Mouse (Mus musculus) ES-Bruce4 (cell line): ENCODE data around the gene Olfr517. TPM values are rescaled to one million over a fixed set of nuclear protein-coding genes. Genes with fewer than 3 reads are reported as not detected.

Source experiments
- H3K27ac ChIP-seq: 2 replicates; pipeline ENCODE4 v1.5.1; 2012; ENCODE audit warnings: low read length, inconsistent platforms; ENCODE audit not compliant: insufficient read depth
- H3K27me3 ChIP-seq: 2 replicates; pipeline ENCODE4 v1.6.1; 2012; ENCODE audit warnings: mild to moderate bottlenecking, low read length, inconsistent platforms; ENCODE audit not compliant: control insufficient read depth, poor library complexity, insufficient read depth, severe bottlenecking
- H3K36me3 ChIP-seq: 2 replicates; pipeline ENCODE4 v1.6.1; 2012; ENCODE audit warnings: inconsistent platforms, mild to moderate bottlenecking, low read length, moderate library complexity; ENCODE audit not compliant: control insufficient read depth, poor library complexity, insufficient read depth, severe bottlenecking
- H3K4me1 ChIP-seq: one replicate; pipeline ENCODE4 v1.8.1; 2011; ENCODE audit warnings: low read length; ENCODE audit not compliant: control insufficient read depth, insufficient read depth
- H3K4me3 ChIP-seq: 2 replicates; pipeline ENCODE4 v1.5.1; 2011; ENCODE audit warnings: low read depth, mild to moderate bottlenecking, low read length
- H3K9ac ChIP-seq: 2 replicates; pipeline ENCODE4 v1.6.1; 2012; ENCODE audit warnings: low read depth, mild to moderate bottlenecking, inconsistent platforms; ENCODE audit not compliant: poor library complexity, severe bottlenecking
- H3K9me3 ChIP-seq: replicated peaks from 2 replicates; pipeline ENCODE4 v1.6.1; 2012; ENCODE audit warnings: mild to moderate bottlenecking, low read length, inconsistent platforms; ENCODE audit not compliant: control insufficient read depth, poor library complexity, insufficient read depth, severe bottlenecking
- CTCF ChIP-seq: IDR thresholded peaks from one replicate; pipeline ENCODE4 v1.8.1; 2011; ENCODE audit warnings: low read depth, low read length
- EP300 ChIP-seq: IDR thresholded peaks from 2 replicates; pipeline ENCODE4 v1.6.1; 2011; ENCODE audit warnings: low read depth, low read length; ENCODE audit not compliant: insufficient read depth
- POLR2A ChIP-seq: IDR thresholded peaks from one replicate; pipeline ENCODE4 v1.8.1; 2011; ENCODE audit warnings: low read length; ENCODE audit not compliant: insufficient read depth
- polyA plus RNA-seq: library from polyadenylated mRNA; stranded (reverse); fragments of >200 nt; gene quantifications from 2 replicates; pipeline ENCODE4 v1.2.4, GENCODE M21; 2011; ENCODE audit warnings: low read depth; ENCODE audit not compliant: missing spikeins, insufficient read depth, insufficient read length

Olfr517 gene
- not detected in 2 replicates for polyA plus RNA-seq

DNA sequence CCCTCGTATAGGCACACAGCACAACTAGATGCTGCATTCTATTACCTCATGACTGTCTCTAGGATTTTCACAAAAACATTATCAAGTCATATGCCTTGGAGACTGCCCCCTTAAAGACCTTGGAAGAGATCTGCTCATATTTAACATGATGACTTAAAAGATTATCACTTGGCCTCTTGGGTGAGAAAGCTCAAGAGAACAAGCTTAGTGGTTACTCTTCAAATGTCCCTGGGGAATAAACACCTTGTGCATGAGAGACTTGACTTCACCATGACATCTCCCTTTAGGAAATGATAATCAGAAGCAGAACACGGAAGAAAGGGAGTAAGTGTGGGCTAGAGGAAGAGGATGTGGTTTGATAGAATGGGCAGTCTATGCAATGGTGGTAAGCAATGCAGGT, at the start of gene Olfr517:
TSS of gene Olfr517 (minus strand) at position 101 of the 400 bp plus-strand sequence.
- no peak for TF ChIP-seq CTCF
- TF ChIP-seq EP300, result no peak
- no peak for TF ChIP-seq POLR2A
- Histone ChIP-seq H3K9me3 (no peaks in the 10 kb centered on the region), H3K4me1 (no peaks in the 10 kb centered on the region), H3K9ac (no peak within 1 kb of the TSS), H3K27me3 (no peaks in the 10 kb centered on the region), H3K27ac (no peak within 1 kb of the TSS), H3K36me3 (no peaks in the 10 kb centered on the region), H3K4me3 (no peak within 1 kb of the TSS)

GRCm38 (mm10) chr7:108903969-108904368, 31.8 kb upstream of the Olfr517 start:
- H3K9ac ChIP-seq, result no peak overlapping the region
- no peaks in the 10 kb centered on the region for H3K9me3 ChIP-seq
- H3K27ac ChIP-seq, result no peak overlapping the region
- H3K4me1 ChIP-seq, result no peaks in the 10 kb centered on the region
- no peak overlapping the region for H3K4me3 ChIP-seq
- TF ChIP-seq POLR2A, result no peak
- no peak for TF ChIP-seq EP300
- TF ChIP-seq CTCF, result no peak
- H3K27me3 ChIP-seq, result no peaks in the 10 kb centered on the region
- H3K36me3 ChIP-seq, result no peaks in the 10 kb centered on the region

DNA sequence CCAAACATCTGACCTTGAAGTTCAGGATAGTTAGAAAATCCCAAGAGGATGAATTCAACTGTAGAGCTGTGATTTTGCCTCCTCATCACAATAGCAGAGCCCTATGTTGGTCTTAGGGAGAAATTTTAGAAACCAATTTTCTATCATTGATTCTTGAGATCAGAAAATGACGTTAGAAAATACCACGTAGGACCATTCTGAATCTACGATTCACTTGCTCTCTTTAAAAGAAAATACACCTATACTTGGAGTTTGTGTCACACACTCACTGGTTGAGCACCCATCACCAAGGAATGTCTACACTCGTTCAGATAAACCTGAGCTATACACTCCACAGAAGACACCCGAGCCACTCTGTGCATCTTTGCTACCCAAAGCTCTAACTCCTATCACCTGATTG, 22.1 kb upstream of the Olfr517 start, which contains the start of gene Olfr519:
TSS of gene Olfr519 (minus strand) at position 101 of the 400 bp plus-strand sequence.
- Histone ChIP-seq H3K27me3 (no peaks in the 10 kb centered on the region), H3K27ac (no peak within 1 kb of the TSS), H3K36me3 (no peaks in the 10 kb centered on the region), H3K9me3 (no peaks in the 10 kb centered on the region), H3K4me1 (no peaks in the 10 kb centered on the region), H3K9ac (no peak within 1 kb of the TSS), H3K4me3 (no peak within 1 kb of the TSS)
- no peak for TF ChIP-seq CTCF
- no peak for TF ChIP-seq EP300
- no peak for TF ChIP-seq POLR2A

DNA sequence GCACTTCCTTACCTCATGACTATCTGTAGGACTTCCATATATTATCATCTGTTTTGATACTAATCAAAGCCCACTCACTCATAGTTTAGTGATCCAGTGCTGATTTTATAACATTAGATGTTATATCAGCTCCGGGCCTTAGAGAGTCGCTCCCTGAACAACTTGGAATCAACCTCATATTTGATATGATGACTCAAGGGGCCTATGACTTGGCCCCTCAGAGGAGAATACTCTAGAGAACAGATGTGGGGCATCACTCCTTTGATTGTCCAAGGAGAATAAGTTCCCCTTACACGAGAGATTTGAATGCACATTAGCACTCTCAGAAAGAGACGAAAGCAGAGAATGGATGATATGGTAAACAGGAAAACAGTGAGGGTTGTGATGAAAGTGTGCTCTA, 12.7 kb upstream of the Olfr517 start, which contains the start of gene Olfr518:
TSS of gene Olfr518 (minus strand) at position 101 of the 400 bp plus-strand sequence.
- Histone ChIP-seq H3K27ac (no peak within 1 kb of the TSS), H3K4me1 (no peaks in the 10 kb centered on the region), H3K36me3 (no peaks in the 10 kb centered on the region), H3K27me3 (no peaks in the 10 kb centered on the region), H3K4me3 (no peak within 1 kb of the TSS), H3K9me3 (no peaks in the 10 kb centered on the region), H3K9ac (no peak within 1 kb of the TSS)
- TF ChIP-seq EP300, result no peak
- no peak for TF ChIP-seq POLR2A
- TF ChIP-seq CTCF, result no peak

GRCm38 (mm10) chr7:108850429-108850828, 21.8 kb downstream of the Olfr517 start, which contains the start of gene Olfr516:
Olfr516 (minus strand) TSS chr7:108850529.
- TF ChIP-seq POLR2A, result no peak
- TF ChIP-seq CTCF, result no peak
- no peak for TF ChIP-seq EP300
- Histone ChIP-seq H3K27me3 (no peaks in the 10 kb centered on the region), H3K4me3 (no peak within 1 kb of the TSS)

GRCm38 (mm10) chr7:108825897-108826296, 46.3 kb downstream of the Olfr517 start, which contains the start of gene Olfr514:
Olfr514 (minus strand) TSS chr7:108825997.
- Histone ChIP-seq H3K27me3 (no peaks in the 10 kb centered on the region), H3K27ac (no peak within 1 kb of the TSS), H3K9me3 (peaks cover 7% of the 10 kb centered on the region), H3K9ac (no peak within 1 kb of the TSS), H3K4me3 (no peak within 1 kb of the TSS), H3K36me3 (no peaks in the 10 kb centered on the region), H3K4me1 (no peaks in the 10 kb centered on the region)
- TF ChIP-seq POLR2A (no peak), EP300 (no peak), CTCF (no peak)

More at GRCm38 (mm10) chr7:108850429-108850828, 21.8 kb downstream of the Olfr517 start, which contains the start of gene Olfr516:
- H3K4me1 ChIP-seq, result no peaks in the 10 kb centered on the region
- no peak within 1 kb of the TSS for H3K9ac ChIP-seq
- H3K27ac ChIP-seq, result no peak within 1 kb of the TSS
- no peaks in the 10 kb centered on the region for H3K9me3 ChIP-seq
- no peaks in the 10 kb centered on the region for H3K36me3 ChIP-seq

Other genes with a start within 250 kb of the Olfr517 start
- gene Olfr508, start 242.4 kb downstream of the Olfr517 start, polyA plus RNA-seq, result not detected in 2 replicates
- not detected in 2 replicates for gene Olfr509, start 220.5 kb downstream of the Olfr517 start, polyA plus RNA-seq
- gene Olfr510, start 206.0 kb downstream of the Olfr517 start, polyA plus RNA-seq, result not detected in 2 replicates
- not detected in 2 replicates for gene Olfr512, start 159.1 kb downstream of the Olfr517 start, polyA plus RNA-seq
- gene Olfr513, start 121.4 kb downstream of the Olfr517 start, polyA plus RNA-seq, result not detected in 2 replicates
- gene Olfr514, start 46.4 kb downstream of the Olfr517 start, polyA plus RNA-seq, result not detected in 2 replicates
- not detected in 2 replicates for gene Olfr516, start 21.9 kb downstream of the Olfr517 start, polyA plus RNA-seq
- not detected in 2 replicates for gene Olfr518, start 12.6 kb upstream of the Olfr517 start, polyA plus RNA-seq
- not detected in 2 replicates for gene Olfr519, start 22.0 kb upstream of the Olfr517 start, polyA plus RNA-seq
- not detected in 2 replicates for gene Nlrp10, start 57.8 kb upstream of the Olfr517 start, polyA plus RNA-seq
- gene Eif3f, start 62.0 kb upstream of the Olfr517 start, polyA plus RNA-seq, result 223 and 235 TPM in 2 replicates
- gene Tub, start 78.0 kb upstream of the Olfr517 start, polyA plus RNA-seq, result 3.2 and 3.8 TPM in 2 replicates
- gene Ric3, start 211.0 kb upstream of the Olfr517 start, polyA plus RNA-seq, result 2.7 and 5.4 TPM in 2 replicates